Mouse (Mus musculus) small intestine, adult 2 months (tissue): ENCODE measurements around the gene Dph6. TPM values are rescaled to one million over a fixed set of nuclear protein-coding genes. Genes with fewer than 3 reads are reported as not detected.

Experiments
- H3K27ac ChIP-seq: fragments of 200-500 bp; 2 replicates; pipeline ENCODE4 v1.5.1; 2012; ENCODE audit warnings: low read depth, low read length, control low read depth, inconsistent platforms; ENCODE audit not compliant: insufficient read depth
- H3K27me3 ChIP-seq: fragments of 200-500 bp; 2 replicates; pipeline ENCODE4 v1.6.1; 2012; ENCODE audit warnings: mild to moderate bottlenecking, moderate library complexity, low read length, inconsistent platforms; ENCODE audit not compliant: control insufficient read depth, insufficient read depth
- H3K36me3 ChIP-seq: fragments of 200-500 bp; 2 replicates; pipeline ENCODE4 v1.6.1; 2012; ENCODE audit warnings: mild to moderate bottlenecking, low read length, control low read depth, inconsistent platforms; ENCODE audit not compliant: control insufficient read depth, insufficient read depth
- H3K4me1 ChIP-seq: fragments of 200-500 bp; 2 replicates; pipeline ENCODE4 v1.6.1; 2012; ENCODE audit warnings: low read length, inconsistent platforms, mixed read lengths; ENCODE audit not compliant: control insufficient read depth, insufficient read depth, insufficient read length
- H3K4me3 ChIP-seq: fragments of 200-500 bp; 2 replicates; pipeline ENCODE4 v1.5.1; 2012; ENCODE audit warnings: low read depth, mild to moderate bottlenecking, control low read depth, inconsistent platforms, low read length, moderate library complexity
- CTCF ChIP-seq: fragments of 200-500 bp; IDR thresholded peaks from 2 replicates; pipeline ENCODE4 v1.5.1; 2012; ENCODE audit warnings: low read depth, mild to moderate bottlenecking, control low read depth, inconsistent platforms, low read length, moderate library complexity, mixed read lengths; ENCODE audit not compliant: insufficient replicate concordance, insufficient read length; ENCODE audit errors: extremely low read depth
- POLR2A ChIP-seq: fragments of 200-500 bp; IDR thresholded peaks from 2 replicates; pipeline ENCODE4 v1.6.1; 2012; ENCODE audit warnings: low read depth, mild to moderate bottlenecking, control low read depth, inconsistent platforms, low read length, moderate library complexity
- WGBS: fragments of 180-500 bp; shearing (Covaris S2); methylation state at CpG from one replicate; pipeline ENCODE4 v1.1.7; 2018; 5-methylcytosine and 5-hydroxymethylcytosine counted together
- polyA plus RNA-seq: library from polyadenylated mRNA; depleted of rRNA; stranded (reverse); fragments of >200 nt; gene quantifications from 2 replicates; pipeline ENCODE4 v1.2.3, GENCODE M21; 2012

Dph6 gene
- polyA plus RNA-seq, 1 experiment, result 2.7 TPM

DNA sequence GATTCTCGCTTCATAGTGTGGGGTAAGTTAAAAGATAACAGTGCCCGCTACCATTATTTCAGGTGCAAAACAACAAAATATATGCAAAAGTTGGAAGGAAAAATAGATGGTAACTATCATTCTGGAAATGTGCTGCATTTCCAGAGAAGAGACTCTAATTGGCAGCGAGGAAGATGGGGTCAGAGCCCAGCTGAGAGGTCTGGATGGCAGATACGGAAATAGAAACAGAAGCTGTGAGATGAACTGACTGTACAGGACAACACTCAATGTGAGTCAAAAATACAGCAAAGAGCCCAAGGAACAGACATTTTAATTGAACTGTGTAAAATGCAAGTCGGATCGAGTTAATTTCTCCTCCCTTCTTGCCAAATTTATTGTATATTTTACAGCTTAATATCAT lies 114.3 kb downstream of the Dph6 start:
- 90% methylated on average over 6 of the region's 6 CpGs for WGBS
- Histone ChIP-seq H3K4me3 (no peak overlapping the region), H3K36me3 (no peaks in the 10 kb centered on the region), H3K27me3 (no peaks in the 10 kb centered on the region), H3K27ac (no peak overlapping the region), H3K4me1 (no peaks in the 10 kb centered on the region)
- TF ChIP-seq CTCF (no peak), POLR2A (no peak)

DNA sequence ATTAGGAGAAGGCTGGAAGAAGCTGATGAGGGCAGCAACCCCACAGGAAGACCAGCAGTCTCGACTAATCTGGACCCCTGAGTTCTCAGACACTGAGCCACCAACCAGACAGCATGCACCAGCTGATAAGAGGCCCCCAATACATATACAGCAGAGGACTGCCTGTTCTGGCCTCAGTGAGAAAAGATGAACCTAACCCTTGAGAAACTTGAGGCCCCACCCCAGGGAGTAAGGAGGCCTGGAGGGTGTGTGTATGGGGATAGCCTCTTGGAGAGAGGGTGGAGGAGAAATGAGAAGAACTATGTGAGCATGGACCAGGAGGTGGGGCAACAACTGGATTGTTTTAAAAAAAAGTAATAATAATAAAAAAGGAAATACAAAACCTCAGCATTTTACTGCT lies 118.7 kb downstream of the Dph6 start:
- H3K4me3 ChIP-seq, result no peak overlapping the region

DNA sequence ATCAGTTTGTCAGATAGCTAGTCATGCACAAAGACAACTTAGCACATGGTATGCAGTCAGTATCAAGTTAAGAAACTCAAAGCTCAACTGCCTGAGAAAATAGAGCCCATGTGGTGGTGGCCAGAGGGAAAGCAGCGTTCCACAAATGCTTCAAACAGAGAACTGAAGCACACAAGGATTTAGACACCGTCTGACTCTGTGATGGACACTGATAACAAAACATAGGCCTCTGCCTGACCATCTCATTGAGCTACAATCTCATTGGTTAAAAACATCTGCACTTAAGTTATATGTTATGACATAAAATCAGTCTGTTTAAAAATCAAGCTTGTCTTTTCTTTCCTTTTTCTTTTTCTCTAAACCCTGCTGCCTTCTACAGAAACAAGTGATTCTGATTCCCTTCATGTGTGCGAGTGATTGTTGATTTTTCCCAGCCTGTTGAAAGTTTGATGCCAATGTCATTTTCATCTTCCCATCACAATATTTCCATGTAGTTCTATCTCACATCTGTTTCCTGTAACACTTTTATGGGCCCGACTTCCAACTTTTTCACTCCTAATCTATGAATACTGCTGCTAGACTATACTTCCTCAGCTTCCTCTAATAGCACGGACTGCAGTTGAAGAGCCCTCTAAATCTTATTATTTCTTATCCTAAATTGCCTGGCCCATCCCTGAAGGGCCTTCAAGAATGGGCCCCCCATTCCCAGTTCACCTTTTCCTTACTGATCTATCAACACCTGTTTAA lies 123.6 kb downstream of the Dph6 start:
- Histone ChIP-seq H3K36me3 (no peaks in the 10 kb centered on the region), H3K4me1 (no peaks in the 10 kb centered on the region), H3K27me3 (no peaks in the 10 kb centered on the region), H3K4me3 (no peak overlapping the region), H3K27ac (no peak overlapping the region)
- 79% methylated on average over 5 of the region's 5 CpGs for WGBS
- TF ChIP-seq CTCF (no peak), POLR2A (no peak)

More for the DNA sequence above, 118.7 kb downstream of the Dph6 start:
- 59% methylated on average over 1 of the region's 1 CpGs for WGBS
- no peaks in the 10 kb centered on the region for H3K27me3 ChIP-seq
- H3K27ac ChIP-seq, result no peak overlapping the region
- no peaks in the 10 kb centered on the region for H3K4me1 ChIP-seq
- TF ChIP-seq CTCF, result no peak
- no peak for TF ChIP-seq POLR2A
- no peaks in the 10 kb centered on the region for H3K36me3 ChIP-seq

DNA sequence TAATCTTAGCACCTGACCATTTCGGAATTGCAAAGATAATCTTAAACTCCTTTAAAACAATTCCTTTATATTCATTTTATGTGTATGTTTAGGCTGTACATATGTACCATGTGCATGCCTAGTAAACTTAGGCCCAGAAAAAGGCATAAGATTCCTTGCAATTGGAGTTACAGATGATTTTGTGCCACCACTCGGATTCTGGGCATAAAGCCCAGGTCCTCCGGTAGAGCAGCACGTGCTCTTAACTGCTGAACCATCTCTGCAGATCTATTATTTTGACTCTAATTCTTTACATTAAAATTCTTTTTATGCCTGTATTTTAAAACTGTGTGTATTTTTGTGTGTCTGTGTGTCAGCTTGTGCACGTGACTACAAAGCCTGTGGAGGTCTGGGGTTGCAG lies 134.3 kb downstream of the Dph6 start:
- H3K27me3 ChIP-seq, result no peaks in the 10 kb centered on the region
- H3K27ac ChIP-seq, result no peak overlapping the region
- WGBS, result 86% methylated on average over 5 of the region's 5 CpGs
- no peaks in the 10 kb centered on the region for H3K36me3 ChIP-seq
- H3K4me1 ChIP-seq, result 0 out of 2 replicates have a peak, but pooled peaks cover 2% of the 10 kb centered on the region
- no peak overlapping the region for H3K4me3 ChIP-seq
- TF ChIP-seq CTCF (no peak), POLR2A (no peak)

DNA sequence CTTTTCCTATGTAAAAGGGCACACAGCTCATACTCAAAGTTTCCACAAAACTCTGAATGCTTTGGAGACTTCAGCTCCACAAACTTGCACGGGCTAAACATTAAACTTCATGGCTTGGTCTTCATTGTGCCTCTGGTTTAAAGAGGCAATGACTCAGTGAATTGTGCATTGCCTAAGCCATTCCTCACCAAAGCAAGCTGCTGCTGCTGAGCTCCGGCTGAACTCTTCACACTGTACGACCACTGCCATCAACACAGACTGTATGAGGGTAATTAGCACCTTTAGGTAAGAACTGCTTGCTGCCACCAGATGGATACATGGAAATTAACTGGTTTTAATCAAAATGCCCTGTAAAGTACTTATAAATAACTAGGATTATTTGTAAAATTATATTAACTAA lies 134.9 kb downstream of the Dph6 start:
- H3K4me1 ChIP-seq, result 0 out of 2 replicates have a peak, but pooled peaks cover 2% of the 10 kb centered on the region
- WGBS, result 84% methylated on average over 3 of the region's 3 CpGs
- no peaks in the 10 kb centered on the region for H3K27me3 ChIP-seq
- TF ChIP-seq POLR2A, result no peak
- TF ChIP-seq CTCF, result no peak
- H3K36me3 ChIP-seq, result no peaks in the 10 kb centered on the region
- no peak overlapping the region for H3K27ac ChIP-seq
- no peak overlapping the region for H3K4me3 ChIP-seq

DNA sequence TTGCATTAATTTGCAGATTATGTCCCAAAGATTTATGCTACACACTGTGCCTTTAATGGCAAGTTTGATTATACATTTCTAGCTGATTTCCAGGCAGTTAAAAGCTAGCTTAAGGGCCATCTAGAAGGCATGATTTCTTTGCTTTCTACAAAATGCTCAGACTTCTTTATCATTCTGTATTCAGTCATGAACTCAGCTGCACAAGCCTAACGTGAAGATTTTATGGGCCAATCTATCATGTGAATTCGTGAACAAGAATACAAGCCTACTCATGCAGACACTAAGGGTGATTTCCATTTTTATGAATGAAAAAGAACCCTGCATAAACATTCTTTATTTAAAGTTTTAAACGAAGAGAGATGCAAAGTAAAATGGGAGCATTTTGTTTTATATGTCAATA lies 162.4 kb downstream of the Dph6 start:
- H3K4me3 ChIP-seq, result no peak overlapping the region
- H3K27me3 ChIP-seq, result no peaks in the 10 kb centered on the region
- H3K27ac ChIP-seq, result no peak overlapping the region
- no peaks in the 10 kb centered on the region for H3K36me3 ChIP-seq
- H3K4me1 ChIP-seq, result no peaks in the 10 kb centered on the region
- TF ChIP-seq CTCF (no peak), POLR2A (no peak)
- WGBS, result 46% methylated on average over 3 of the region's 3 CpGs

DNA sequence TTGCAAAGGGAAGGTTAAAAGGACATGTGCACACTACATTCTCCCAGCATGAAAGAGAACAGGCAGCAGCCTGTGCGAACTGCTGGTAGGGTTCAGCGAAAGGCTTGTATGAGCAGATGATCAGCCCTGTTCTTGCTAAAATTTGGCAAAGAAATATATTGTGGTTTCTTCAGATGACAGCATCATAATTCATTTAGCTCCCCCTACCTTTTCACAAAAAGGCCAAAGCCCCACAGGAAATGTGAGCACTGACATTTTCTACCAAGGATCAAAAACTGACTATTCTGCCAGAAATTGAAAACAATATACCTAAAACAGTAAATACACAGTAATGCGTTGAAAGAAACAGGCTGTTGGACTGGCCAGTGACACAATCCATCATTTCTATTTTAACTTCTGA lies 162.9 kb downstream of the Dph6 start:
- Histone ChIP-seq H3K4me3 (no peak overlapping the region), H3K4me1 (no peaks in the 10 kb centered on the region), H3K27ac (no peak overlapping the region), H3K36me3 (no peaks in the 10 kb centered on the region), H3K27me3 (no peaks in the 10 kb centered on the region)
- 74% methylated on average over 3 of the region's 3 CpGs for WGBS
- TF ChIP-seq CTCF (no peak), POLR2A (no peak)
